Mouse (Mus musculus) myocyte (in vitro differentiated cells): ENCODE data around the gene Ntf5.

ENCODE experiments used
- E2F4 ChIP-seq: IDR thresholded peaks from one replicate; pipeline ENCODE4 v1.6.1; 2011; ENCODE audit warnings: mild to moderate bottlenecking, control low read depth, moderate library complexity; ENCODE audit not compliant: insufficient read depth
- POLR2A ChIP-seq: IDR thresholded peaks from one replicate; pipeline ENCODE4 v1.6.1; 2011; ENCODE audit warnings: low read depth, mild to moderate bottlenecking, control low read depth, moderate library complexity; ENCODE audit not compliant: insufficient read length
- POLR2AphosphoS2 ChIP-seq: IDR thresholded peaks from one replicate; pipeline ENCODE4 v1.6.1; 2011; ENCODE audit warnings: low read depth, control low read depth; ENCODE audit not compliant: insufficient read length
- TCF12 ChIP-seq: IDR thresholded peaks from one replicate; pipeline ENCODE4 v1.6.1; 2011; ENCODE audit warnings: mild to moderate bottlenecking, control low read depth; ENCODE audit not compliant: poor library complexity, insufficient read depth, severe bottlenecking

DNA sequence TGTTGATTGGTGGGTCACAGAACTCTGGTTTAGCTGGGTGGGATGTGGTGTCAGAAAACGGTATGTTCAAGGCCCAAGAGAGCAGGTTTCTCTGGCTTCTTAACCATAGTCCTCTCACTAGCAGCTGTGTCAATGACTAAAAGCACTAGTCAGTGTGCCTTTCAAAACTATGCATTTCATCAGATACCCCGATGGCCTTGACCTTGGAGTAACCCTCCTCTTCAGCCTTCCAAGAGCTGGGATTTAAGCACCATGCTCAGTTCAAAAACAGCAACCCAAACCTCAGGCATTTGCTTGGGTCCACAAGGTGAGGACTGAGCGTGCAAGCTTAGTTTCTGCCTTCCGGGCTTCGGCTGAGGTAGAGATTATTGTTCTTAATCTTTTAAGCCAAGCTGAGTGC, 41.1 kb upstream of the Ntf5 start:
- TF ChIP-seq POLR2A (no peak), E2F4 (no peak), TCF12 (no peak), POLR2AphosphoS2 (peak; percentile 56)
